Mouse (Mus musculus): ENCODE data around the gene Cfap126.

Cfap126 gene

GRCm38 (mm10) chr1:171096110-171096964, 17.4 kb upstream of the Cfap126 start:
- in situ Hi-C loops (cut with MboI, MseI), result no loop called here

- in situ Hi-C loops (cut with MboI, MseI), result no loop called here
These were observed 16.6 kb upstream of the Cfap126 start for GRCm38 (mm10) chr1:171097136-171097535.

GRCm38 (mm10) chr1:171097612-171098011, 16.1 kb upstream of the Cfap126 start:
- in situ Hi-C loops (cut with MboI, MseI), result no loop called here

- in situ Hi-C loops (cut with MboI, MseI), result no loop called here
These were observed 12.7 kb upstream of the Cfap126 start for GRCm38 (mm10) chr1:171101033-171101432.

GRCm38 (mm10) chr1:171101733-171102546, 11.8 kb upstream of the Cfap126 start:
- in situ Hi-C loops (cut with MboI, MseI), result no loop called here

GRCm38 (mm10) chr1:171102547-171103177, 11.1 kb upstream of the Cfap126 start:
- in situ Hi-C loops (cut with MboI, MseI), result no loop called here

GRCm38 (mm10) chr1:171103179-171103840, 10.4 kb upstream of the Cfap126 start:
- in situ Hi-C loops (cut with MboI, MseI), result no loop called here

- in situ Hi-C loops (cut with MboI, MseI), result no loop called here
These were observed 8.5 kb upstream of the Cfap126 start for GRCm38 (mm10) chr1:171105226-171105625.

- in situ Hi-C loops (cut with MboI, MseI), result no loop called here
These were observed 4.1 kb upstream of the Cfap126 start for GRCm38 (mm10) chr1:171109620-171110019.

GRCm38 (mm10) chr1:171110659-171111019, 3.1 kb upstream of the Cfap126 start:
- in situ Hi-C loops (cut with MboI, MseI), result no loop called here

GRCm38 (mm10) chr1:171111020-171111780, 2.5 kb upstream of the Cfap126 start:
- in situ Hi-C loops (cut with MboI, MseI), result no loop called here

GRCm38 (mm10) chr1:171111781-171112575, 1.7 kb upstream of the Cfap126 start:
- in situ Hi-C loops (cut with MboI, MseI), result no loop called here

GRCm38 (mm10) chr1:171112986-171113385, 732 bp upstream of the Cfap126 start:
- in situ Hi-C loops (cut with MboI, MseI), result no loop called here

GRCm38 (mm10) chr1:171116280-171116679, 2.6 kb downstream of the Cfap126 start:
- in situ Hi-C loops (cut with MboI, MseI), result loop anchor here (5.0 kb wide), 1 partner anchor 106 kb away; the partner anchor contains the start of gene Tomm40l

GRCm38 (mm10) chr1:171118269-171118684, 4.6 kb downstream of the Cfap126 start:
- in situ Hi-C loops (cut with MboI, MseI), result loop anchor here (5.0 kb wide), 1 partner anchor 104 kb away; the partner anchor contains the start of gene Tomm40l

- in situ Hi-C loops (cut with MboI, MseI), result loop anchor here (5.0 kb wide), 1 partner anchor 103 kb away; the partner anchor contains the start of gene Tomm40l
These were observed 5.3 kb downstream of the Cfap126 start for GRCm38 (mm10) chr1:171118996-171119395.

- in situ Hi-C loops (cut with MboI, MseI), result loop anchor here (5.0 kb wide), 1 partner anchor 103 kb away; the partner anchor contains the start of gene Tomm40l
These were observed 5.7 kb downstream of the Cfap126 start for GRCm38 (mm10) chr1:171119405-171119804.

GRCm38 (mm10) chr1:171120893-171121292, 7.2 kb downstream of the Cfap126 start:
- in situ Hi-C loops (cut with MboI, MseI), result no loop called here

GRCm38 (mm10) chr1:171121839-171122238, 8.1 kb downstream of the Cfap126 start:
- in situ Hi-C loops (cut with MboI, MseI), result no loop called here

- in situ Hi-C loops (cut with MboI, MseI), result no loop called here
These were observed 9.2 kb downstream of the Cfap126 start for GRCm38 (mm10) chr1:171122932-171123331.
